Mouse (Mus musculus) embryonic fibroblast, embryonic 13.5 days (primary cell): Measurements from ENCODE around the gene Mcmbp.
A peak's percentile ranks its signal among the peaks of the same experiment; 100 is the strongest.

Source experiments
- CTCF ChIP-seq: IDR thresholded peaks from 2 replicates; pipeline ENCODE4 v1.5.1; 2011; ENCODE audit warnings: mild to moderate bottlenecking, control low read depth, low read length, moderate library complexity, borderline replicate concordance; ENCODE audit not compliant: insufficient read depth
- POLR2A ChIP-seq: IDR thresholded peaks from 2 replicates; pipeline ENCODE4 v1.6.1; 2011; ENCODE audit warnings: low read depth, mild to moderate bottlenecking, control low read depth, low read length, moderate library complexity

DNA sequence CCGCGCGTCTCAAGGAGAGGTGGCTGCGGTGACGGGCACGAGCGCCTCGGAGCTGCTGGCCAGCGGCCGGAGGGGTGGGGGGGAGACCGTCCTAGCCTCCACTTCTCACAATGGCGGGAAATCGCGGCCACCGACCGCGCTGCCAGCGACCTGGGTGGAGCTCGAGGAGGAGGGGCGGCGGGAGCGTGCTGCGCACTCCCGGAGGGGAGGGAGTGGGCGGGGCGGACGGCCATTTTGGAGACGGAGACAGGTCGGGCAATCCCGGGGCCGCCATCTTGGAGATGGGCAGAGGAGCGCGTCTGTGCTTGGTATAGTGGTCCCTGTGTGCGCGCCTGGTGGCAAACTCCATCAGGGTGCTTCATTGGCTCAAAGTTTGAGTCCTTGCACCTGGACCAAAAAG lies at the start of gene Mcmbp:
- TF ChIP-seq CTCF, result no peak
- peak; percentile 59 for TF ChIP-seq POLR2A
